Mouse (Mus musculus): Measurements from ENCODE around the gene Lgals7.
"Not testable (repeated sequence)": the region's sequence is repeated elsewhere in the genome, so short reads cannot be mapped to it uniquely, and the experiment has no call there.

Gene Lgals7

DNA sequence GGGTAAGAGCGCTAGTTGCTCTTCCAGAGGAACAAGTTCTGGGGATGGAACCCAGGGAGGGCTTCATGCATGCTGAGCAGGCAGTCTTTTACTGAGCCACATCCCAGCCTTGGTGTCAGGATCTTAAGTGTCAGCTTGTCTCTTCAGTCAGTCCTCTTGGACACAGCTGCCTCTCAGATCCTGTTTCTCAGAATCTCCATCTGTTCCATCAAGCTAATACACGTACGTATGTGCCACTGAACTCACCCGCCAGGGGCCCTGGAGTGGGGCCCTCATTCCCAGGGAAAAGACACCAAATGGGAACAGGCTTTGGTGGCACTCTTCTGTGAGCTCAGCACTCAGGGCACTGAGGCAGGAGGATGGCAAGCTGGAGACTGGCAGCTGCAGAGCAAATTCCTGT is 14.2 kb downstream of the Lgals7 start:
- DNase-seq: no peak

GRCm38 (mm10) chr7:28879606-28880005 is 16.0 kb downstream of the Lgals7 start:
- DNase-seq: no peak

DNA sequence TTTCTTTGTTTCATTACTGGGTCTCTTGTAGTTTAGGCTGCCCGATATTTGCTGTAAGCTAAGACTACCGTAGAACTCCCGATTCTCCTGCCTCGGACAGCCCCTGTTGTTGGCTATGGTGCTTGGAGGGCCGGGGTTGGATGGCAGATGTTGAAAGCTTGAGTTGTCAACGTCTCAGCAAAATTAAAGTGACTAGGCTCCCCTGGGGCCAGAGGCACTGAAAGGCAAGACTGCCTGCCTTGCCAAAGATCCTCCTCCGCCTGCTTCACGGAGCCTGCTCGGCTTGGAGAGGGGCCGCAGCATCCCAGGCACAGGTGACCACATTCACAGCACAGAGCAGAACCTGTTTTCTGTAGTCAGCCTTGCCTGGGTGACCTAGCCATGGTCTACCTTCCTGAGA is 16.9 kb downstream of the Lgals7 start:
- peak in 1 of 2 experiments; percentile 55 for DNase-seq

DNA sequence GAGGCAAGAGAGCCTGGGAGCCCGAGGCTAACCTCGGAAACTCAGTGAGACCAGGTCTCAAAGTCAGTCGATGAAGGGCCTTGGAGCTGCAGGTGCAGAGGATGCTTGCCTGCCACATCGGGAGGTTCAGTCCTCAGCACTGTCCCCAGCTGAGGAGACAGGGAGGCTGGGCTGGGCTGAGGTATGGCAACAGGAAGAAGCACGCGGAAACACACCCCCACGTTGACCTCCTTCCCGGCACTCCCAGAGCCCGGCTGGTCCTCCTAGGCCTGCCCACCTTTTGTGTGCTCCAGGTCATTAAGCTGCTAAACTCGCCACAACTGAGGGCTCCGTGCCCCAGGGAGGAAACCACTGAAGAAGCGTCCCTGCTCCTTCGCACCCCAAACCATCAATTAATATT is 17.5 kb downstream of the Lgals7 start, which contains the start of gene Capn12:
Gene Capn12 (plus strand): TSS at position 224 of the 400 bp plus-strand sequence.
- DNase-seq: no peak

- DNase-seq: no peak
Observed at GRCm38 (mm10) chr7:28883039-28883438, 19.4 kb downstream of the Lgals7 start.

DNA sequence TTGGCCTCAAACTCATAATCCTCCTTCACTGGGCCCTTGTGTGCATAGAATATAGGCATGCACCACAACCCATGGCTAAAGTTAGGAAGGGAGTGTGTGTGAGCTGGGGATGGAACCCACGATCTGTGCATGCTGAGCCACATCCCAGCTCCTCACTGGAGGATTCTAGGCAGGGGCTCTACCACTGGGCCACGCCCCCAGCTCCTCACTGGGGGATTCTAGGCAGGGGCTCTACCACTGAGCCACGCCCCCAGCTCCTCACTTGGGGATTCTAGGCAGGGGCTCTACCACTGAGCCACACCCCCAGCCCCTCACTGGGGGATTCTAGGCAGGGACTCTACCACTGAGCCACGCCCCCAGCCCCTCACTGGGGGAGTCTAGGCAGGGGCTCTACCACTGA is 20.1 kb downstream of the Lgals7 start:
- DNase-seq: not testable (repeated sequence)

- DNase-seq: no peak
Observed at GRCm38 (mm10) chr7:28886486-28886885, 22.8 kb downstream of the Lgals7 start.

GRCm38 (mm10) chr7:28888701-28889161 is 25.1 kb downstream of the Lgals7 start:
- peak; percentile 71 for DNase-seq

GRCm38 (mm10) chr7:28892601-28893000 is 28.9 kb downstream of the Lgals7 start:
- DNase-seq: no peak

DNA sequence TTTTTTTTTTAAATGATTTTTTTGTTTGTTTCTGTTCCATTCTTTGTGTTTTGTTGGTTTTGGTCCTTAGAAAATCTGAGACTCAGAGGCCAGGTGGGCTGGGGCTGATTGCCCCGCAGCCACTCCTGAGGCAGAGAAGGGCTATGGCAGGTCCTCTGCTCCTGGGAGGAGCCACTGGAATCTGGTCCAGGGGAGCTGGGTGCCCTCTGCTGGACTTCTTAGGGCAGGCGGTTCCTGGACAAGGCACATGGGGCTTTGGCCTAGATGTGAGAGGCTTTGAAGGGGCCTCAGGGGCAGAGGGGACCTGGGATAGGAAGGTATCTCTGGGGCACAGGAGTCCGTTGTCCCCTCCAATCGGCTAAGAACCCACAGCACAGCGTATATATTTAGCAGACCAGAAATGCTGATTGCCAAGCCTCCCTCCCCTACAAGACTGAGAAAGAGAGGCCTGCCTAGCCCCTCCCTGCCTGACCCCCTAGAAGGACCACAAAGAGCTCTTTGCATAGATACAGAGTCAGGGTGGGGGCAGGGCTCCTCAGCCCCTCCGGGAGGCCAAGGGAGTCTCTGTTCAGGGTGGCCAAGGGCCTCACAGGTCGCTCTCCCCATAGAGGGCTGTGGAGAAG is 30.1 kb downstream of the Lgals7 start:
- peak; percentile 63 to 66 for DNase-seq

DNA sequence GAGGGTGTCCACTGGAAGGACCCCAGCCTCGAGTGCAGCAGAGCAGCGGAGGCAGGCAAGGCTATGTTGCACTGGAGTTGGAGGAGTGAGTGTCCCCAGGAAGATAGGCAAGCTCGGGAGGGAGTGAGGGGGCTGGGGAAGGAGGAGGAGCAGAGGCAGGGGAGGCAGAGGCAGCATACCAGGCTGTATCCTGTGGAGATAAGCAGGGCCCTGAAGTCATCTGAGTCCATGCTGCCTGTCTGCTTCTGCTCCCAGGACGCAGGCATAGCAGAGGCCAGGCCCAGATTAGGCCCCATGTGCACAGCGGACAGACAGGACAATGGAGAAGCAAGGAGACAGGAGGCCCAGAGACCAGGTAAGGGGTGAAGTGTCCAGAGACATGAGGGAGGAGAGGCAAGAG is 31.3 kb downstream of the Lgals7 start:
- DNase-seq: no peak

- DNase-seq: no peak
Observed at GRCm38 (mm10) chr7:28897661-28898060, 34.0 kb downstream of the Lgals7 start.

GRCm38 (mm10) chr7:28899972-28900371 is 36.3 kb downstream of the Lgals7 start:
- DNase-seq: no peak

DNA sequence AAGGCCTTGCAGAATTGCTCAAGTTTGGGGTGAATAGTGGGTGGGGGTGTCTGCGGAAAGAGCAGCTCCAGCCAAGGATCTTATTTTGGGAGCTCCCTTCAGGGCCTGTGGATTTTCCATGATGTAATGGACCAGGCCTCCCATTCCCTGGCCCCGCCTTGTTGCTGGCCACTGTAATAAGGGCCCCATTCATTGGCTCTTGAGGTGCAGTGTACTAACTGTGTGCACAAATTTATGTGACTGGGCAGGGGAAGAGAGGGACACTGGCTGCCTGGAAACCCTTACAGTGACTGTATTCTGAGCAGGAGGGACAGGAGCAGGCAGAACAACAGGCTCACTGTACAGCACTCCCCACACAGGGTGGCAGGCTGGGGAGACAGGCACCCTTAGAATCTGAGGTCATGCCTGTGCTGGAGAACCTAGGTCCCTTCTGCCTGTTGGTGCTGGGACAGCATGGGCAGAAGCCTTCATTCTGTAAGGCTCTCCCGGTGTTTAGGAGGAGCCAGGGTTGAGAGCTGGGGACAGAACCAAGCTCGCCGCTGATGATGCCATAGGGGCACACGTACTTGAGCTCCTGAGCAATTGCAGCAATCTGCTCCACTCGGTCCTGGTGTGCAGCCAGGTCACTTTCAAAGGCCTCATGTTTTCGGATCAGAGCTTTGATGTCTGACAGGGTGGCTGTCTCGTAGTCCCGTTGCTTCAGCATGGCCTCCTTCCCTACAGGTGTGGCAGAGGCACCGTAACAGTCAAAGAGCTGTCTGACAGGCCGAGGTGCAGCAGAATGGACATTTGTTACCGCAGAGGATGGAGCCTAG is 37.9 kb downstream of the Lgals7 start:
- DNase-seq: no peak

- no peak for DNase-seq
Observed at GRCm38 (mm10) chr7:28902180-28902579, 38.5 kb downstream of the Lgals7 start.

GRCm38 (mm10) chr7:28902809-28903208 is 39.2 kb downstream of the Lgals7 start:
- peak; percentile 23 to 42 for DNase-seq

- DNase-seq: no peak
Observed at GRCm38 (mm10) chr7:28903778-28904177, 40.1 kb downstream of the Lgals7 start.

DNA sequence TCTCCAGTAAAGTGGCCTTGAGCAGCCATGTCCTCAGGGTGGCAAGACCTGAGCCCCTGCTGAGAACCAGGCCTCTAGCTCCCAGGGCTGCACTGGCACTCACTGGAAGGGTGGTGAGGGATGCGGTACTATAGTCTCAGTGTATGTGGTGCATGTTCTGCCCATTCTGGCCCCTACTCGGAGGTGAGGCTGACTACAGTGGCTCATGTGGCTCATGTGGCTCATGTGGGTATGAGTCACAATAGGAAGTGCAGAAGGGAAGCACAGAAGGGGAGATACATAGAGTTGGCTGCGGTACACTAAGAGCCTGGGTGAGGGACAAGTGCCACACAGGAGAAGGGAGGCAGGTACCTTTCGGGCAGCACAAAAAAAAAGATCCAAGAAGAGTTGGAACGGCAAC is 43.5 kb downstream of the Lgals7 start:
- no peak for DNase-seq

DNA sequence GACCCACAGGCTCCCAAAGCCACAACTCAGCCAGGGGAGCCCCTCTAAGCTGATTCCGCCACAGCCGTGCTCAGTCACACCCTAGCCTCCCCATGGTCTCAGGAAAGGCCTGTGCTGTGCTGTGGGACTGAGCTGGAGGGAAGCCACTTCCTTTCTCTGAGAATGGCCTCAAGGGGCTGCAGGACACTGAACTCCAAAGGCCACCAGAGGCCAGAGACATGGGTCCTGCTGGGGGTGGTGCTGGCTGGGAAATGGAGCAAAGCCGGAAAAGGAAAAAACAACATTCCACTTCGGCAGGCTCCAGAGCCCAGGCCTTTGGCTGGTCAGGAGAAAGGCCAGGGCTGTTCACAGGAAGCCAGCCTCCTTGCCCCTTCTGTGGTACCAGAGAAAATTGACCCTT is 48.0 kb downstream of the Lgals7 start:
- no peak for DNase-seq

DNA sequence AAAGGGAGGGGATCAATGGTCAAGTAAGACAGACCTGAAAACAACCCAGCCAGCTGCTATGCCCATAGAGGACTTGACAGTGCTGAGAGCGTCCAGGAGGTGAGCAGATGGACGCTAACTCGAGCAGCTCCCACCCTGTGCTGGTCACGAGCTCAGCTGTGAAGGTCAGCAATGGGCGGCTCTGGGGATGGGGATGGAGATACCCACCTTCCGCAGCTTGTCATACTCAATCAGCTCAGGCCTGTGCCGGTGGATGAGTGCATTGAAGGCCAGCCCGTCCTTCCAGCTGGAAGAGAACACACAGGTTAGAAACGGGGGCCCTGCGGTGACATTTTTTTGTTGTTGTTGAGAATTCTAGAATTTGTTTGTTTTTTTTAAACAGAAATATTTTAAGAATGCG is 49.5 kb downstream of the Lgals7 start:
- DNase-seq: no peak
